Mouse (Mus musculus) gastrocnemius, adult 8-10 months (tissue): ENCODE data around the gene Rasl11b. TPM values are rescaled to one million over a fixed set of nuclear protein-coding genes. Genes with fewer than 3 reads are reported as not detected.

Experiments used
- DNase-seq, 2 experiments: peaks; one replicate each; pipeline ENCODE4 v3.0.0; 2022; ENCODE audit warnings: low spot score in 2 of 2
- total RNA-seq, 4 experiments: library from RNA; stranded (reverse); gene quantifications; 2 replicates each; pipeline ENCODE4 v1.2.4; 2022

Gene Rasl11b
- total RNA-seq, 4 experiments from 2014 or later = 1.4 to 10.6 (median 2.7) TPM

- no peak for DNase-seq
Observed at GRCm38 (mm10) chr5:74208438-74208837, 13.4 kb downstream of the Rasl11b start.

GRCm38 (mm10) chr5:74209640-74210039, 14.6 kb downstream of the Rasl11b start:
- no peak for DNase-seq

- DNase-seq = no peak
Observed at GRCm38 (mm10) chr5:74211346-74211745, 16.3 kb downstream of the Rasl11b start.

GRCm38 (mm10) chr5:74214501-74215110, 19.5 kb downstream of the Rasl11b start:
- DNase-seq = no peak

- DNase-seq = no peak
Observed at GRCm38 (mm10) chr5:74215125-74215524, 20.0 kb downstream of the Rasl11b start.

GRCm38 (mm10) chr5:74218524-74218923, 23.4 kb downstream of the Rasl11b start:
- no peak for DNase-seq

GRCm38 (mm10) chr5:74222626-74223025, 27.5 kb downstream of the Rasl11b start:
- DNase-seq = no peak

- DNase-seq = no peak
Observed at GRCm38 (mm10) chr5:74224480-74224879, 29.4 kb downstream of the Rasl11b start.

- no peak for DNase-seq
Observed at GRCm38 (mm10) chr5:74226183-74226582, 31.1 kb downstream of the Rasl11b start.

- no peak for DNase-seq
Observed at GRCm38 (mm10) chr5:74227352-74227751, 32.3 kb downstream of the Rasl11b start.

GRCm38 (mm10) chr5:74228938-74229337, 33.9 kb downstream of the Rasl11b start:
- DNase-seq = no peak

- DNase-seq = no peak
Observed at GRCm38 (mm10) chr5:74229775-74230413, 34.8 kb downstream of the Rasl11b start.

- DNase-seq = no peak
Observed at GRCm38 (mm10) chr5:74230525-74230924, 35.4 kb downstream of the Rasl11b start.

- DNase-seq = no peak
Observed at GRCm38 (mm10) chr5:74233808-74234207, 38.7 kb downstream of the Rasl11b start.

GRCm38 (mm10) chr5:74239369-74239768, 44.3 kb downstream of the Rasl11b start:
- no peak for DNase-seq

- no peak for DNase-seq
Observed at GRCm38 (mm10) chr5:74240298-74240697, 45.2 kb downstream of the Rasl11b start.

GRCm38 (mm10) chr5:74240926-74241680, 46.0 kb downstream of the Rasl11b start:
- DNase-seq = no peak

- DNase-seq = no peak
Observed at GRCm38 (mm10) chr5:74242654-74243053, 47.6 kb downstream of the Rasl11b start.

GRCm38 (mm10) chr5:74244406-74245019, 49.4 kb downstream of the Rasl11b start:
- DNase-seq = peak in 1 of 2 experiments; percentile 32

GRCm38 (mm10) chr5:74245641-74246145, 50.6 kb downstream of the Rasl11b start:
- no peak for DNase-seq

GRCm38 (mm10) chr5:74246453-74246852, 51.4 kb downstream of the Rasl11b start:
- no peak for DNase-seq

- no peak for DNase-seq
Observed at GRCm38 (mm10) chr5:74246971-74247370, 51.9 kb downstream of the Rasl11b start.
